Mouse (Mus musculus) Patski (cell line): Measurements from ENCODE around the gene 2410002F23Rik. TPM values are rescaled to one million over a fixed set of nuclear protein-coding genes. Genes with fewer than 3 reads are reported as not detected.
"Not testable (repeated sequence)": the region's sequence is repeated elsewhere in the genome, so short reads cannot be mapped to it uniquely, and the experiment has no call there.

ENCODE experiments used
- ATAC-seq: fragments of 100-300 bp; one replicate; pipeline ENCODE4 v1.8.0; 2021
- CTCF ChIA-PET: fragments of 350-600 bp; sonication (Branson Sonifier 250); formaldehyde crosslinking; loops from one replicate; lab custom pipeline; 2022; ENCODE audit warnings: inconsistent platforms; lab: Charles Lee
- POLR2A ChIA-PET: fragments of 350-600 bp; sonication (Branson Sonifier 250); formaldehyde crosslinking; loops from one replicate; lab custom pipeline; 2022; ENCODE audit warnings: antibody characterized with exemption, inconsistent platforms; lab: Charles Lee
- DNase-seq: peaks from one replicate; pipeline ENCODE4 v3.0.0-alpha.2; 2011; ENCODE audit warnings: low read depth, low spot score
- H3K27me3 ChIP-seq: fragments of 371-371 bp; one replicate; pipeline ENCODE4 v1.5.1; 2021
- CTCF ChIP-seq: fragments of 100-300 bp; IDR thresholded peaks from one replicate; pipeline ENCODE4 v1.5.1; 2021
- in situ Hi-C: fragments of 300-500 bp; cut with MboI; formaldehyde crosslinking; loops from 3 replicates; pipeline ENCODE4 v1.11.1; 2018; ENCODE audit warnings: low pct_unique_long_range_greater_than_20kb, mixed read lengths
- polyA plus RNA-seq: library from polyadenylated mRNA; unstranded; gene quantifications from one replicate; pipeline ENCODE4 v1.2.3, GENCODE M21; 2021

2410002F23Rik gene
- polyA plus RNA-seq, 1 experiment from 2014 or later = 32.3 TPM

DNA sequence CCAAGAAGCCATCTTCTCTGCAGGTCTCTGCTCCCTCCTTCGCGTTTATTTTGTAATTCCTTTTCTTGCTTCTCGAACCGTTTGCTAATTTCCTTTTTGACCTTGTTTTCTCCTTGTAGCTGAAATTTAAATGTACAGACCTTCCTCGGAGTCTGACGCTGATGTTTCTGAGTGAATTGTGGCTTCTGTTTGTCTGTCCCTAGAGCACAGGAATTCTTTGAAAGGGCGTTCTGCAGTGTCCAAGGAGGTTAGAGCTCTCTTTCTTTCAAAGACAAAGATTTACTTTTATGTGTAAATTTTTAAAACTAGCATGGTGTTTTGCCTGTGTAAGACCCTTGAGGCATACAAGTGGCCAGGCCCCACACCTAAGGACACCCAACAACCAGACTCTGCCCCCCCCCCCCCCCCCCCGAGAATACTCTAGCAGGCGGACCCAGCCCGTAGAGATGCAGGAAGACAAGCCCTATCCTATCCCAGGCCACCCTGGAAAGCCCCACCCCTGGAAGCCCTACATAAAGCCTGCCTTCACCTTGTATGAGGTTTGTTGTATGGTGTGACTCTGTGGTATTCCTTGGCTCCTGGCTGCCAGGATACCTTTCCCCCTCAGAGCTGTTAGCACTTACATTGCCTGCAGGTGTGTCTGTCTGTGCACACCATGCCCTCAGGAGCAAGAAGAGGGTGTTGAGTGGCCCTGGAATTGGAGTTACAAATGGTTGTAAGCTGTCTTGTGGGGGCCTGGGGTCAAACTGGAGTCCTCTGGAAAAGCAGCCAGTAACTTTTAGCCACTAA, 30.1 kb downstream of the 2410002F23Rik start:
- CTCF ChIA-PET = interaction anchor here (1.4 kb wide), 1 partner anchor 13 kb away, joined by 3 read pairs; no protein-coding TSS in a partner anchor
- POLR2A ChIA-PET = no interaction called here
- H3K27me3 ChIP-seq = peaks cover 17% of the 10 kb centered on the region
- in situ Hi-C loops = no loop called here
- ATAC-seq (no peak), DNase-seq (no peak)
- TF ChIP-seq CTCF = no peak

DNA sequence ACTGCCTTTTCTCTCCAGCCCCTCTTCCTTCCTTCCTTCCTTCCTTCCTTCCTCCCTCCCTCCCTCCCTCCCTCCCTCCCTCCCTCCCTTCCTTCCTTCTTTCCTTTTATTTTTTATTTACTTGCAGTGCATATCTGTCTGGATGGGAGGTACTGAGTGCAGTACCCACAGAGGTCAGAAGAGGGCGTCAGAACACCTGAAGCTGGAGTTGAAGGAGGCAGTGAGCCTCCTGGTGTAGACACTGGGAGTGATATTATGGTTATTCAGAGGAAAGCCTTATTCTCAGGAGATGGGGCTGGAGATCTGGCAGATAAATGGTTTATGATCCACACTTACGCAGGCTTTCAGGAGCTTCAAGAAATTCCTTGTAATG, 30.7 kb downstream of the 2410002F23Rik start:
- ATAC-seq (no peak), DNase-seq (no peak)
- H3K27me3 ChIP-seq = peaks cover 17% of the 10 kb centered on the region
- CTCF ChIA-PET = interaction anchor here (1.4 kb wide), 2 partner anchors 14 to 70 kb away, joined by 3 read pairs; no protein-coding TSS in a partner anchor
- in situ Hi-C loops = no loop called here
- POLR2A ChIA-PET = no interaction called here
- TF ChIP-seq CTCF = no peak

DNA sequence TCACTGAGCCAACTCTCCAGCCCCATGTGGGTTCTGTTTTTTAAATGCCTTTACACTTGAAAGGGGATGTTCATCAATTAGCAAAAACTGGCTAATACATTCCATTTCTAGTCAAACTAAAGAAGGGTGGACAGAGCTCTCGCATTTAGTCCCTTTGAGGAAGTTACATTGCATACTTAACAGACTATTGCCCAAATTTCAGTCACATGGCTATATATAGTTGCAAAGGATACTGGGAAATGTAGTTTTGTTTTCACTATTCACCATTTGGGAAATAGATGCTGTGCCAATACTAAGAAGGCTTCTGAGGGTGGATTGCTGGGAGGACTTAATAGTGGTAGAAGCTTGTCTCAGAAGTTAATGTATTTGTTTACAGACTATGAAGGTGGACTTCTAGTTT, 34.4 kb downstream of the 2410002F23Rik start:
- POLR2A ChIA-PET = no interaction called here
- H3K27me3 ChIP-seq = peaks cover 25% of the 10 kb centered on the region
- DNase-seq (no peak), ATAC-seq (no peak)
- in situ Hi-C loops = no loop called here
- CTCF ChIA-PET = interaction anchor here (1.2 kb wide), 1 partner anchor 18 kb away, joined by 3 read pairs; no protein-coding TSS in a partner anchor
- TF ChIP-seq CTCF = no peak

DNA sequence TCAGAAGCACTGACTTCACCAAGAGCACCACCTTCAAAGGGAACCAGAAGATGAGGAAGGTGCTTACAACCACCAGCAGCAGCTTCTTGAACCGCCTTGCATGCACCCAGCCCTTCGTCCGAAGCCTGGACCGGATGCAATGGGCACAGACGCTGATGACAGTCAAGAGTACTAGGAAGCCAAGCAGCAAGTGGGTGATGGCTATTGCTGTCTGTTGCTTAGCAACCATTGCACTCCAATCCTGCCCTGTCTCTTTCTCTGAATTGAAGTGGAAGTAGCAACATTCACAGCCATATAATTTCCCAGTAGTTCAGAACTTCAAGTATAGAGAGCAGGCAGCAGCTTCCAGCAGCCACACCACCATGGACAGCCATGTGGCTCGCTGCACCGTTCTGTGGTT, 35.1 kb downstream of the 2410002F23Rik start:
- in situ Hi-C loops = no loop called here
- ChIA-PET CTCF (interaction anchor here (1.2 kb wide), 1 partner anchor 19 kb away, joined by 3 read pairs; no protein-coding TSS in a partner anchor), POLR2A (no interaction called here)
- H3K27me3 ChIP-seq = peaks cover 26% of the 10 kb centered on the region
- ATAC-seq = no peak
- no peak for TF ChIP-seq CTCF
- no peak for DNase-seq

DNA sequence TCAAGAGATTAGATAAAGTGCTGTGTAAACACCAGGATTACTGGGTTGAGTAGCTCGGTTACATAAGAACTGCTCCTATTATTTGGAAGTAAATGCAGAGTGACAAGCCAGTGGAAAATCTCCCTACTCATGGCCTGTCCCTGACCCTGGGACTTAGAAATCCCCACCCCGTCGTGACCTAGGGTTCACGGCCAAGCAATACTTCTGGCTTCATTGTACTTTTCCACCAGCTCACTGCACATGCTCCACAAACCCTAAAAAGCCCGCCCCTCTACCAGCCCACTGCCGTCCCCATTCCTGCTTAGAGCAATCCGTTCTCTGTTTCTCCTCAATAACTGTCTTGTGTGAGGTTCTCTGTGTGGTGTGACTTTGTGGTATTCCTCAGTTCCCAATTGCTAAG, 41.2 kb downstream of the 2410002F23Rik start:
- ATAC-seq (no peak), DNase-seq (no peak)
- in situ Hi-C loops = no loop called here
- no peak for TF ChIP-seq CTCF
- H3K27me3 ChIP-seq = peaks cover 21% of the 10 kb centered on the region
- CTCF ChIA-PET = no interaction called here
- POLR2A ChIA-PET = interaction anchor here (0.6 kb wide), 1 partner anchor 209 kb away, joined by 4 read pairs; no protein-coding TSS in a partner anchor

DNA sequence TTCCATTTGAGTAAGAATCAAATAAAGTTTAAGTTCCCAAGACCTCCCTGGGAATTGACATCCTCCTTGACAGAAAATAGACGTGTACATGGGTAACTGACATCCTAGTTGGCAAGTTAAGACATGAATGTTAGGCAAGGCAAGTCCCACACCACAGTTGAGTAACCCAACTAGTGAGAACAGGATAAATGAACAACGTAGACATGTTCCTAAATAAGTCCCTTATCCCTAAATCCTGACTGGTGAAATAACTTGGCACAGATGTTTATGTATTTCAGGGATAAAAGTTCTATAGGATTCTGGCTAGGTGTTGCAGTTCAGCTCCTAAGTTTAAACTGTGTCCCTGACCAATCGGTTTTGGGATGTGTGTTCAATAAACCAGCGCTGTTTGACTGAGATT, 44.5 kb downstream of the 2410002F23Rik start:
- ATAC-seq (no peak), DNase-seq (no peak)
- H3K27me3 ChIP-seq = peaks cover 23% of the 10 kb centered on the region
- in situ Hi-C loops = no loop called here
- ChIA-PET POLR2A (no interaction called here), CTCF (no interaction called here)
- no peak for TF ChIP-seq CTCF

DNA sequence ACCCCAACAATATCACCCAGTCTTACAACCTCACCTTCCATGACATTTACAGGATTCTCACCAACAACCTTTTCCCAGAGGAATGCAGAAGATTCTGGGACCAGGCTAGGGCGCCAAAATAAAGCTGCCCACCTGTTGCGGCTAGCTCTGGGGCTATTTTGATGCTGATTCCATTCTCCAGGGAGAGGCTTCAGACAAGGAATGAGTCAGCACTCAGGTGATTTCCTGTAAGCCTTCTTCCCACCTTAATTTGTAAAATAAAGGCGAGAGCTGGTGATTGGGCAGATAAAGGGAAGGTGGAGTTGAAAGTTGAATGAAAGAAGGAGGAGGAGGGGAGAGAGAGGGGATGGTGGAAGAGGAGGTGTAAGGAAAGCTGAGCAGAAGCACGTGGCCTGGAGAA, 44.9 kb downstream of the 2410002F23Rik start:
- DNase-seq (no peak), ATAC-seq (no peak)
- CTCF ChIA-PET = no interaction called here
- in situ Hi-C loops = no loop called here
- TF ChIP-seq CTCF = no peak
- peaks cover 23% of the 10 kb centered on the region for H3K27me3 ChIP-seq
- POLR2A ChIA-PET = no interaction called here

DNA sequence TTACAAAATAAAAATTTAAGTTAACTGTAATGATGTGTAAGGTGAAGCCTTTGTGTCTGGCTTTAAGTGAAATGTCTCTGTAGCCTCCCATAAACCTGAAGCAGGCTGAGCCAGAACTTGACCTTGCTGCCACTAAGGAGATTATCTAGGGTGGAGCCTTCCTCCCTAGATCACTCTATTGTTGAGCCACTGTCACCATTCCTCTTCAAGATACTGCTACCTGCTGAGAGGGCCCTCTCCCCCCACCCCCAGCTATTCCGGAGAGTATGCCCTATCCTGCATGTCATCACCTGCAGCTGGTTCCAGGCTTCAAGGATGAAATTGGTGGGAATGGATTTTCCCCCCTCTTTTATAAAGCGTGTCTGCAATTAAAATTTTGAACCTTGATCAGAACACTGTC, 51.0 kb downstream of the 2410002F23Rik start:
- ATAC-seq, CTCF ChIA-PET, POLR2A ChIA-PET, DNase-seq, in situ Hi-C loops: not testable (repeated sequence)
- H3K27me3 ChIP-seq = peaks cover 24% of the 10 kb centered on the region

Other genes with a start within 250 kb of the 2410002F23Rik start
- gene Klk1b26, start 234.6 kb upstream of the 2410002F23Rik start, polyA plus RNA-seq = not detected
- gene Klk1b27, start 194.4 kb upstream of the 2410002F23Rik start, polyA plus RNA-seq = not detected
- not detected for gene Klk1b21, start 144.4 kb upstream of the 2410002F23Rik start, polyA plus RNA-seq
- not detected for gene Klk1b22, start 134.0 kb upstream of the 2410002F23Rik start, polyA plus RNA-seq
- not detected for gene Klk1b16, start 110.0 kb upstream of the 2410002F23Rik start, polyA plus RNA-seq
- gene Klk1b24, start 58.5 kb upstream of the 2410002F23Rik start, polyA plus RNA-seq = not detected
- not detected for gene Klk1b3, start 48.5 kb upstream of the 2410002F23Rik start, polyA plus RNA-seq
- not detected for gene Klk1b4, start 39.3 kb upstream of the 2410002F23Rik start, polyA plus RNA-seq
- not detected for gene Klk1b5, start 30.8 kb upstream of the 2410002F23Rik start, polyA plus RNA-seq
- gene Klk1, start 21.4 kb upstream of the 2410002F23Rik start, polyA plus RNA-seq = not detected
- not detected for gene Gm36864, start 10.5 kb upstream of the 2410002F23Rik start, polyA plus RNA-seq
- gene 1700028J19Rik, start within 50 bp of the 2410002F23Rik start, polyA plus RNA-seq = 0.23 TPM
- not detected for gene Acp4, start 10.7 kb downstream of the 2410002F23Rik start, polyA plus RNA-seq
- gene Gm15517, start 14.7 kb downstream of the 2410002F23Rik start, polyA plus RNA-seq = not detected
- gene Clec11a, start 60.2 kb downstream of the 2410002F23Rik start, polyA plus RNA-seq = 0.68 TPM
- 1.9 TPM for gene Shank1, start 63.5 kb downstream of the 2410002F23Rik start, polyA plus RNA-seq
- 6.4 TPM for gene Syt3, start 137.4 kb downstream of the 2410002F23Rik start, polyA plus RNA-seq
- 0.98 TPM for gene 1700008O03Rik, start 139.1 kb downstream of the 2410002F23Rik start, polyA plus RNA-seq
- 0.03 TPM for gene Lrrc4b, start 182.3 kb downstream of the 2410002F23Rik start, polyA plus RNA-seq
- gene Aspdh, start 218.7 kb downstream of the 2410002F23Rik start, polyA plus RNA-seq = not detected
- 70.4 TPM for gene Josd2, start 221.3 kb downstream of the 2410002F23Rik start, polyA plus RNA-seq
- gene Emc10, start 249.8 kb downstream of the 2410002F23Rik start, polyA plus RNA-seq = 249 TPM
- gene Fam71e1, start 249.9 kb downstream of the 2410002F23Rik start, polyA plus RNA-seq = 6.9 TPM